Mouse (Mus musculus) gastrocnemius, adult 18-20 months (tissue): Measurements from ENCODE around the gene Gprc5c. TPM values are rescaled to one million over a fixed set of nuclear protein-coding genes. Genes with fewer than 3 reads are reported as not detected.
A peak's percentile ranks its signal among the peaks of the same experiment; 100 is the strongest.

Source experiments
- DNase-seq: peaks from one replicate; pipeline ENCODE4 v3.0.0; 2021; ENCODE audit warnings: low spot score
- long read RNA-seq, 2 experiments: library from polyadenylated mRNA; stranded (forward); transcript quantifications; one replicate each; pipeline ENCODE4 v2.0.0; 2021
- total RNA-seq, 2 experiments: library from RNA; stranded (reverse); gene quantifications; 2 replicates each; pipeline ENCODE4 v1.2.3; 2021

Gene Gprc5c
- total RNA-seq = 10 to 100 TPM; 39.7 to 43.7 TPM
- long read RNA-seq, experiment 1, transcript Gprc5c-208 (4 exons, 1,809 nt) = minor isoform, 11 of 71 reads
- long read RNA-seq, experiment 1, transcript Gprc5c-202 (5 exons, 3,667 nt) = major isoform, 19 of 71 reads
- long read RNA-seq, experiment 1, partial matches to known transcripts = 22 of 71 reads
- long read RNA-seq, experiment 1, other reads (novel, unspliced or antisense) = 16 of 71 reads
- long read RNA-seq, experiment 2, transcript Gprc5c-202 (5 exons, 3,667 nt) = major isoform, 9 of 54 reads
- long read RNA-seq, experiment 2, transcript Gprc5c-208 (4 exons, 1,809 nt) = minor isoform, 6 of 54 reads
- long read RNA-seq, experiment 2, partial matches to known transcripts = 28 of 54 reads
- long read RNA-seq, experiment 2, other reads (novel, unspliced or antisense) = 9 of 54 reads

GRCm38 (mm10) chr11:114850452-114851268 lies at the start of gene Gprc5c:
Gene Gprc5c (plus strand): TSS chr11:114851152.
- peak; percentile 57 for DNase-seq

GRCm38 (mm10) chr11:114801906-114802305 lies 49.0 kb upstream of the Gprc5c start:
- DNase-seq = no peak

GRCm38 (mm10) chr11:114802540-114803267 lies 48.2 kb upstream of the Gprc5c start:
- no peak for DNase-seq

- DNase-seq = no peak
Measured at GRCm38 (mm10) chr11:114803990-114804389, 47.0 kb upstream of the Gprc5c start.

- DNase-seq = no peak
Measured at GRCm38 (mm10) chr11:114807025-114807424, 43.9 kb upstream of the Gprc5c start.

GRCm38 (mm10) chr11:114807686-114808427 lies 43.1 kb upstream of the Gprc5c start:
- DNase-seq = no peak

GRCm38 (mm10) chr11:114809371-114809770 lies 41.6 kb upstream of the Gprc5c start:
- no peak for DNase-seq

GRCm38 (mm10) chr11:114810344-114810743 lies 40.6 kb upstream of the Gprc5c start:
- no peak for DNase-seq

GRCm38 (mm10) chr11:114812731-114813240 lies 38.2 kb upstream of the Gprc5c start:
- DNase-seq = peak; percentile 89

GRCm38 (mm10) chr11:114814873-114815592 lies 35.9 kb upstream of the Gprc5c start:
- DNase-seq = peak; percentile 40

GRCm38 (mm10) chr11:114816934-114817333 lies 34.0 kb upstream of the Gprc5c start:
- DNase-seq = no peak

- no peak for DNase-seq
Measured at GRCm38 (mm10) chr11:114818185-114818584, 32.8 kb upstream of the Gprc5c start.

- no peak for DNase-seq
Measured at GRCm38 (mm10) chr11:114819110-114819509, 31.8 kb upstream of the Gprc5c start.

GRCm38 (mm10) chr11:114820444-114820843 lies 30.5 kb upstream of the Gprc5c start:
- DNase-seq = no peak

- no peak for DNase-seq
Measured at GRCm38 (mm10) chr11:114821325-114821724, 29.6 kb upstream of the Gprc5c start.

- DNase-seq = peak; percentile 66
Measured at GRCm38 (mm10) chr11:114822727-114823126, 28.2 kb upstream of the Gprc5c start.

- DNase-seq = no peak
Measured at GRCm38 (mm10) chr11:114823199-114823725, 27.7 kb upstream of the Gprc5c start.

- no peak for DNase-seq
Measured at GRCm38 (mm10) chr11:114826686-114827085, 24.3 kb upstream of the Gprc5c start.

- peak; percentile 77 for DNase-seq
Measured at GRCm38 (mm10) chr11:114829499-114830432, 21.2 kb upstream of the Gprc5c start.
